In the genomic region with DNA sequence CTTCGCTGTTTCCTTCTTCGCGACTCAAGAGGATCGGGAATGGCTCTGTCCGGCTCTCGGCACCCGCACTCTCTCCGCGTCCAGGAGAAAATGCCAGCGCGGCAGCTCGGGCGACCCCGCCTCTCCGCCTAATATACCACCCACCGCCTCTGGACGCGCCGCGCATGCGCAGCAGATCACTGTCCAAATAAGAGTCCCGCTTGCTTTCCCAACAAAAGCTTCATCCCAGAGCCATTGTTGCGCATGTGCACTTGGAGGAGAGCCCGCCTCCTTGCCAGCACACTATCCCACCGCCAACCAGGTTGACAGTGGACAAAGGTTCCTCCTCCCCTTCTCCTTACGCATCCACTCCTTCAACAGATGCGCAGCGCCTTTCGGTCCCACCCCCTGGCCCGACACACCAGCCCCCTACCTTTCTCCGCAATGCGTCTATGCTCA, we compare ENCODE assay signal across 8 mouse cellular contexts. TPM values are rescaled to one million over a fixed set of nuclear protein-coding genes. Genes with fewer than 3 reads are reported as not detected.
DNase-seq lines count a peak whose midpoint lies in the region; ATAC-seq and TF ChIP-seq lines count a peak whose summit lies in the region.

Maged1 (minus strand) TSS at position 226 of the 438 bp plus-strand sequence.

- 15% methylated on average over 23 of the region's 32 CpGs for WGBS in lung, embryonic 14.5 days

- peak within 1 kb of the TSS; percentile 58 for H3K4me3 ChIP-seq in lung, embryonic 14.5 days (ENCODE audit: low read depth, low read length)

- peak; percentile 92 for DNase-seq in MN1 (ENCODE audit: low spot score)
- peak; percentile 90 to 94 for DNase-seq in cerebellum, adult 18-20 months
- peak; percentile 95 for DNase-seq in forelimb bud, embryonic 11.5 days (ENCODE audit: low read depth, low spot score)
- DNase-seq in heart, postnatal 4 days, result peak; percentile 93
- DNase-seq in layer of hippocampus, adult 8-10 months (ENCODE audit: low spot score in 2 of 2), result peak; percentile 93 to 94
- DNase-seq in lung, embryonic 14.5 days, result peak; percentile 95
- peak; percentile 75 for DNase-seq in ovary, postnatal 14 days (ENCODE audit: low spot score)
- peak; percentile 51 to 54 for DNase-seq in thymus, postnatal 36 days

- H3K4me1 ChIP-seq in lung, embryonic 14.5 days (ENCODE audit: insufficient read depth), result no peaks in the 10 kb centered on the region

- peaks cover 34% of the 10 kb centered on the region for H3K36me3 ChIP-seq in lung, embryonic 14.5 days (ENCODE audit: insufficient read depth)

- H3K9me3 ChIP-seq in lung, embryonic 14.5 days (ENCODE audit: low read depth, low read length), result no peaks in the 10 kb centered on the region

- ATAC-seq in lung, embryonic 14.5 days (ENCODE audit: insufficient read depth), result peak; percentile 94

- peak within 1 kb of the TSS; percentile 59 for H3K4me2 ChIP-seq in lung, embryonic 14.5 days

- no peak for TF ChIP-seq CTCF in lung, embryonic 14.5 days (IDR thresholded peaks at IDR 0.05; ENCODE audit: low read depth)

- 0 out of 2 replicates have a peak, but pooled peaks cover 2% of the 10 kb centered on the region for H3K27me3 ChIP-seq in lung, embryonic 14.5 days (ENCODE audit: insufficient read depth, low read length)

- H3K9ac ChIP-seq in lung, embryonic 14.5 days, result peak within 1 kb of the TSS; percentile 78

- H3K27ac ChIP-seq in lung, embryonic 14.5 days (ENCODE audit: low read depth), result peak within 1 kb of the TSS; percentile 89

RNA-seq across cellular contexts. Expression of gene Maged1, which starts in this region (rescaled TPM):
- 100 to 1,000 TPM; 269 to 273 TPM for total RNA-seq in heart, postnatal 4 days (2021)
- 100 to 1,000 TPM; 510 to 549 (median 529) TPM for total RNA-seq in layer of hippocampus, adult 8-10 months (2022)
- polyA plus RNA-seq in lung, embryonic 14.5 days (2014; fragmentation: Nextera tagmentation; extraction: Ambion mirVana), result 701 and 707 TPM in 2 replicates

Comparison
In these comparisons a context has a peak if more than half of its experiments do, and no peak if none do; other contexts are left out.
1. Peak in every context shown above with its lines: DNase-seq, ATAC-seq, H3K4me3 ChIP-seq and H3K27ac ChIP-seq.